Mouse (Mus musculus): ENCODE results near the gene Ranbp6. TPM values are rescaled to one million over a fixed set of nuclear protein-coding genes. Genes with fewer than 3 reads are reported as not detected.

Gene Ranbp6
- polyA plus RNA-seq, 1 experiment: 22.3 TPM

- TF ChIP-seq CTCF (IDR thresholded peaks at IDR 0.05; ENCODE audit: borderline replicate concordance, insufficient read depth, low read depth, low read length) (no peak), POLR2A (IDR thresholded peaks at IDR 0.05; ENCODE audit: borderline replicate concordance, insufficient read depth, low read length) (no peak)
- DNase-seq: peak; percentile 49 to 57
- Histone ChIP-seq H3K4me3 (replicated peaks; ENCODE audit: insufficient read depth, low read depth, low read length) (peak overlapping the region; percentile 87), H3K27ac (ENCODE audit: insufficient read depth, low read length) (peak overlapping the region; percentile 86), H3K4me1 (ENCODE audit: control insufficient read depth, insufficient read depth, low read length) (peaks cover 5% of the 10 kb centered on the region; the same call in 1 of the 2 replicates), H3K27me3 (ENCODE audit: control insufficient read depth, insufficient read depth, low read length) (no peaks in the 10 kb centered on the region)
- under 1% methylated on average over 72 of the region's 72 CpGs for WGBS
These were observed 7.5 kb downstream of the Ranbp6 start for GRCm38 (mm10) chr19:29805101-29805916.

DNA sequence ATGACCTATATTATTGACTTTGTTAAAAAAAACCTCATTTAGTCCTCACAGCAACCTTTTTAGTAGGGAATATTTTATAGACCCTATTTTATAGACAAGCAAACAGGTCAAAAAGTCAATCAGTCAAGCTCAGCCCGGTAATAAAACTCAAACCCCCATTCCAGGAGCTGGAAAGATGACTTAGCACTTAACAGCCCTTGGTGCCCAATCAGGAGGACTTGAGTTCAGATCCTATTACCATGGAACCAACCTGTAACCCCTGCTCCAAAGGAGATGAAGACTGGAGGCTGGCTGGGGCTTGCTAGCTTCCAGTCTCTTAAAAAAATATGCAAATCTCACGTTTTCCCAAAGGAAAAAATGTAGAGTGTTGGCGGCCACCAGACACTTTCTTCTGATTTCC lies 8.8 kb downstream of the Ranbp6 start:
- no peak for DNase-seq
- H3K27ac ChIP-seq (ENCODE audit: insufficient read depth, low read length): no peak overlapping the region
- H3K27me3 ChIP-seq (ENCODE audit: control insufficient read depth, insufficient read depth, low read length): no peaks in the 10 kb centered on the region
- peaks cover 5% of the 10 kb centered on the region; the same call in 1 of the 2 replicates for H3K4me1 ChIP-seq (ENCODE audit: control insufficient read depth, insufficient read depth, low read length)
- H3K4me3 ChIP-seq (replicated peaks; ENCODE audit: insufficient read depth, low read depth, low read length): peak overlapping the region; percentile 34
- 19% methylated on average over 3 of the region's 3 CpGs for WGBS
- TF ChIP-seq CTCF (IDR thresholded peaks at IDR 0.05; ENCODE audit: borderline replicate concordance, insufficient read depth, low read depth, low read length) (no peak), POLR2A (IDR thresholded peaks at IDR 0.05; ENCODE audit: borderline replicate concordance, insufficient read depth, low read length) (no peak)

DNA sequence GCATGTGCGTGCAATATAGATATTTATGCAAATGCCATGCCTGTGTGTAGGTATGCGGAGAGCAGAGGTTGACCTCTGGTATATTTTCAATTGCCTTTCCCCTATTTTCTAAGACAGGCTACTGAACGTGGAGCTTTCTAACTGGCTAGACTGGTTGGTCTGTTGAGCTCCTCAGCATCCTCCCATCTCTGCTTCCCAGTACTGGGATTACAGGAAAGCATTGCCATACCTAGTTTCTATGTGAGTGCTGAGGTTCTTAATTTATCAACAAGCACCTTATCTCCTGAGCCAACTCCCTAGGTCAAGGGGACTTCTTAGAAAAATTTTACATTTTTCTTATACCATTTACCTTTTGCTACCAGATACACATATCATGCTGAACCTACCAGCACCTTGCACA lies 15.4 kb downstream of the Ranbp6 start:
- Histone ChIP-seq H3K4me3 (replicated peaks; ENCODE audit: insufficient read depth, low read depth, low read length) (no peak overlapping the region), H3K27me3 (ENCODE audit: control insufficient read depth, insufficient read depth, low read length) (no peaks in the 10 kb centered on the region), H3K4me1 (ENCODE audit: control insufficient read depth, insufficient read depth, low read length) (no peaks in the 10 kb centered on the region), H3K27ac (ENCODE audit: insufficient read depth, low read length) (no peak overlapping the region)
- WGBS: 89% methylated on average over 3 of the region's 3 CpGs
- TF ChIP-seq POLR2A (IDR thresholded peaks at IDR 0.05; ENCODE audit: borderline replicate concordance, insufficient read depth, low read length) (no peak), CTCF (IDR thresholded peaks at IDR 0.05; ENCODE audit: borderline replicate concordance, insufficient read depth, low read depth, low read length) (no peak)
- no peak for DNase-seq

- Histone ChIP-seq H3K4me3 (replicated peaks; ENCODE audit: insufficient read depth, low read depth, low read length) (no peak overlapping the region), H3K27ac (ENCODE audit: insufficient read depth, low read length) (no peak overlapping the region), H3K4me1 (ENCODE audit: control insufficient read depth, insufficient read depth, low read length) (no peaks in the 10 kb centered on the region), H3K27me3 (ENCODE audit: control insufficient read depth, insufficient read depth, low read length) (no peaks in the 10 kb centered on the region)
- TF ChIP-seq CTCF (IDR thresholded peaks at IDR 0.05; ENCODE audit: borderline replicate concordance, insufficient read depth, low read depth, low read length) (no peak), POLR2A (IDR thresholded peaks at IDR 0.05; ENCODE audit: borderline replicate concordance, insufficient read depth, low read length) (no peak)
- DNase-seq: no peak
These were observed 24.8 kb downstream of the Ranbp6 start for GRCm38 (mm10) chr19:29787997-29788396.

DNA sequence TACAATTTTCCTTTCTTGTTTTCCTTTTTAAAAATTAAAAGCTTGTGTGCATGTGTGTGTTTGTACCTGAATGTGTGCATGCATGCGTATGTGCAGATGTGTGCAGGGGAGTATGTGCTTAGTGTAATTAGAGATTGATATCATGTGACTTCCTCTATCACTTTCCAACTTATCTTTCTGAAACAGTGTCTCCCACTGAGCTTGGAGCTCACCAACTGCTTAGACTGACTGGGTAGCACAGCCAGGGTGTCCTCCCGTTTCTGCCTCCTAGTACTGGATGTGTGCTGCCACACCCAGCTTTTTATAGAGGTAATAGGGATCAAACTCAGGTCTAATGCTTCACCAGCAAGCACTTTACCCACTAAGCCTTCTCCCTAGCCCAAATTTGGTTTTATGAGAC lies 29.9 kb downstream of the Ranbp6 start:
- no peak for DNase-seq
- 83% methylated on average over 2 of the region's 2 CpGs for WGBS
- Histone ChIP-seq H3K4me3 (replicated peaks; ENCODE audit: insufficient read depth, low read depth, low read length) (no peak overlapping the region), H3K27me3 (ENCODE audit: control insufficient read depth, insufficient read depth, low read length) (no peaks in the 10 kb centered on the region), H3K27ac (ENCODE audit: insufficient read depth, low read length) (no peak overlapping the region), H3K4me1 (ENCODE audit: control insufficient read depth, insufficient read depth, low read length) (no peaks in the 10 kb centered on the region)
- TF ChIP-seq POLR2A (IDR thresholded peaks at IDR 0.05; ENCODE audit: borderline replicate concordance, insufficient read depth, low read length) (no peak), CTCF (IDR thresholded peaks at IDR 0.05; ENCODE audit: borderline replicate concordance, insufficient read depth, low read depth, low read length) (no peak)

Other genes with a start within 250 kb of the Ranbp6 start
- 44.9 and 45.6 TPM in 2 replicates for gene Ermp1, start 164.6 kb downstream of the Ranbp6 start, polyA plus RNA-seq (2012; rRNA removed)
- gene Mlana, start 115.2 kb downstream of the Ranbp6 start, polyA plus RNA-seq (2012; rRNA removed): not detected in 2 replicates
- 25.6 and 28.2 TPM in 2 replicates for gene 9930021J03Rik, start 7.0 kb downstream of the Ranbp6 start, polyA plus RNA-seq (2012; rRNA removed)
- 38.5 and 58.0 TPM in 2 replicates for gene Il33, start 112.1 kb upstream of the Ranbp6 start, polyA plus RNA-seq (2012; rRNA removed)
- gene Trpd52l3, start 190.8 kb upstream of the Ranbp6 start, polyA plus RNA-seq (2012; rRNA removed): not detected in 2 replicates
- 61.8 and 62.1 TPM in 2 replicates for gene Uhrf2, start 217.5 kb upstream of the Ranbp6 start, polyA plus RNA-seq (2012; rRNA removed)